Mouse (Mus musculus): ENCODE data around the gene Macrod2.

DNA sequence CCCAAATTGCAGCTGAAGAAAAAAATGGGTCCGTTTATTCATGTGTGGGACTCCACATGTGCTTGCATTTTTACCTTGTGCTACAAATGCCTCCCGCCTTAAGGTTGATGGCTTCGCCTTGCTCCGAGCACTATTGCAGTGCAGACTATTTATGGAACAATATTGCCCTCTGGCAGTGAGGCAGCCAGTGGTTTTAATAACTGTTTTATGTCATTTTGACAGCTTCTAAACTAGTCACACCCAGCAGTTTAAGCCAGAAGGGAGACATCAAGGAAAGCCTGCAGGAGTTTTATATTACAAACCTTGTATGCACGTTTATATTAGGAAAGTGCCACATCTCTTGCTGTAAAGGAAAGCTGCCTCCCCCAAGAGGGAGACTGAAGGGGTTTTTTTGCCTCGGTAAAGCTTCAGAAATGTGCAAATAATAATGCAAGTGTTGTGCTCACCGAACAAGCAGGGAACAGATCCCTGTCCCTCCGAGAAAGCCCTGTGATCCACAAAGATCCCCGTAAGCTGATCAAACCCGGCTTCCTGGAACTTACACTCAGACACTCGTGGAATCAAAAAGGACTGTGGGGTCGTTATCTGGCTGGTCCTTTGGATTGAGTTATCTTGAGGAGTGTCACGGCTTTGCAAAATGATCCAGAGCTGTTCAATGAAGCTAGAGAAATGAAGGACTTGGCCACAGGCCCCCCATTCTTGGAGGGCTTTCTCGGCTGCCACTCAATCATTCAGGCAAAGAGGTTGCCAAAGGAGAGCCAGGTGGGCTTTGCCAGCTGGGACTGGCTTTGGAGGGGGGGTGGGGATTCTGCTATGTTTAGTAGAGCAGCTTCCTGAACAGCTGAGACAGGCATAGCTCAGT lies 1663.0 kb downstream of the Macrod2 start:
- no peak for TF ChIP-seq CTCF (IDR thresholded peaks at IDR 0.05; ENCODE audit: control insufficient read depth, insufficient read depth, insufficient replicate concordance, low read depth, low read length)
- TF ChIP-seq POLR2A (IDR thresholded peaks at IDR 0.05; ENCODE audit: control insufficient read depth, low read depth, low read length), result no peak

All from testis, adult 2 months (tissue).